Mouse (Mus musculus): ENCODE measurements around the gene Rhobtb1. TPM values are rescaled to one million over a fixed set of nuclear protein-coding genes. Genes with fewer than 3 reads are reported as not detected.

Rhobtb1 gene
- polyA plus RNA-seq, 1 experiment from 2014 or later: 19.3 TPM

- 89% methylated on average over 12 of the region's 12 CpGs for WGBS
Observed at GRCm38 (mm10) chr10:69275811-69276775, 124.9 kb downstream of the Rhobtb1 start.

GRCm38 (mm10) chr10:69276920-69277435 is 125.7 kb downstream of the Rhobtb1 start:
- H3K4me1 ChIP-seq: 0 out of 2 replicates have a peak, but pooled peaks cover 6% of the 10 kb centered on the region
- DNase-seq (ENCODE audit: low spot score): no peak
- no peak overlapping the region for H3K27ac ChIP-seq (replicated peaks)
- H3K36me3 ChIP-seq (replicated peaks): peaks cover 60% of the 10 kb centered on the region
- no peaks in the 10 kb centered on the region for H3K27me3 ChIP-seq (replicated peaks; ENCODE audit: low read depth, poor library complexity, severe bottlenecking)
- no peaks in the 10 kb centered on the region for H3K9me3 ChIP-seq
- no peak overlapping the region for H3K4me3 ChIP-seq
- 89% methylated on average over 9 of the region's 9 CpGs for WGBS

More at GRCm38 (mm10) chr10:69275811-69276775, 124.9 kb downstream of the Rhobtb1 start:
- H3K27me3 ChIP-seq (replicated peaks; ENCODE audit: low read depth, poor library complexity, severe bottlenecking): no peaks in the 10 kb centered on the region
- H3K36me3 ChIP-seq (replicated peaks): peaks cover 64% of the 10 kb centered on the region
- no peak for DNase-seq (ENCODE audit: low spot score)
- 0 out of 2 replicates have a peak, but pooled peaks cover 6% of the 10 kb centered on the region for H3K4me1 ChIP-seq
- H3K27ac ChIP-seq (replicated peaks): no peak overlapping the region
- no peak overlapping the region for H3K4me3 ChIP-seq
- no peaks in the 10 kb centered on the region for H3K9me3 ChIP-seq

GRCm38 (mm10) chr10:69278764-69279606 is 127.8 kb downstream of the Rhobtb1 start:
- no peak overlapping the region for H3K27ac ChIP-seq (replicated peaks)
- H3K9me3 ChIP-seq: no peaks in the 10 kb centered on the region
- no peaks in the 10 kb centered on the region for H3K27me3 ChIP-seq (replicated peaks; ENCODE audit: low read depth, poor library complexity, severe bottlenecking)
- no peak for DNase-seq (ENCODE audit: low spot score)
- H3K4me1 ChIP-seq: 0 out of 2 replicates have a peak, but pooled peaks cover 5% of the 10 kb centered on the region
- no peak overlapping the region for H3K4me3 ChIP-seq
- H3K36me3 ChIP-seq (replicated peaks): peaks cover 61% of the 10 kb centered on the region
- WGBS: 90% methylated on average over 18 of the region's 18 CpGs

GRCm38 (mm10) chr10:69279607-69279978 is 128.4 kb downstream of the Rhobtb1 start:
- Histone ChIP-seq H3K27ac (replicated peaks) (no peak overlapping the region), H3K4me3 (no peak overlapping the region), H3K4me1 (no peaks in the 10 kb centered on the region), H3K27me3 (replicated peaks; ENCODE audit: low read depth, poor library complexity, severe bottlenecking) (no peaks in the 10 kb centered on the region), H3K9me3 (no peaks in the 10 kb centered on the region), H3K36me3 (replicated peaks) (peaks cover 62% of the 10 kb centered on the region)
- WGBS: 85% methylated on average over 7 of the region's 7 CpGs
- no peak for DNase-seq (ENCODE audit: low spot score)

- H3K27ac ChIP-seq (replicated peaks): no peak overlapping the region
- 93% methylated on average over 3 of the region's 3 CpGs for WGBS
- H3K4me1 ChIP-seq: no peaks in the 10 kb centered on the region
- no peak overlapping the region for H3K4me3 ChIP-seq
- no peak for DNase-seq (ENCODE audit: low spot score)
- peaks cover 78% of the 10 kb centered on the region for H3K36me3 ChIP-seq (replicated peaks)
- no peaks in the 10 kb centered on the region for H3K27me3 ChIP-seq (replicated peaks; ENCODE audit: low read depth, poor library complexity, severe bottlenecking)
- H3K9me3 ChIP-seq: no peaks in the 10 kb centered on the region
Observed at GRCm38 (mm10) chr10:69286939-69287338, 135.7 kb downstream of the Rhobtb1 start.

- no peaks in the 10 kb centered on the region for H3K9me3 ChIP-seq
- no peak overlapping the region for H3K4me3 ChIP-seq
- no peak overlapping the region for H3K27ac ChIP-seq (replicated peaks)
- H3K27me3 ChIP-seq (replicated peaks; ENCODE audit: low read depth, poor library complexity, severe bottlenecking): no peaks in the 10 kb centered on the region
- peaks cover 68% of the 10 kb centered on the region for H3K36me3 ChIP-seq (replicated peaks)
- WGBS: 77% methylated on average over 4 of the region's 4 CpGs
- DNase-seq (ENCODE audit: low spot score): no peak
- no peaks in the 10 kb centered on the region for H3K4me1 ChIP-seq
Observed at GRCm38 (mm10) chr10:69288086-69288485, 136.9 kb downstream of the Rhobtb1 start.

- Histone ChIP-seq H3K4me3 (no peak overlapping the region), H3K9me3 (no peaks in the 10 kb centered on the region), H3K4me1 (no peaks in the 10 kb centered on the region), H3K27ac (replicated peaks) (no peak overlapping the region), H3K27me3 (replicated peaks; ENCODE audit: low read depth, poor library complexity, severe bottlenecking) (no peaks in the 10 kb centered on the region), H3K36me3 (replicated peaks) (peaks cover 63% of the 10 kb centered on the region)
- no peak for DNase-seq (ENCODE audit: low spot score)
- WGBS: 91% methylated on average over 6 of the region's 6 CpGs
Observed at GRCm38 (mm10) chr10:69288720-69289119, 137.5 kb downstream of the Rhobtb1 start.

- Histone ChIP-seq H3K4me1 (0 out of 2 replicates have a peak, but pooled peaks cover under 1% of the 10 kb centered on the region), H3K27me3 (replicated peaks; ENCODE audit: low read depth, poor library complexity, severe bottlenecking) (no peaks in the 10 kb centered on the region), H3K27ac (replicated peaks) (no peak overlapping the region), H3K9me3 (no peaks in the 10 kb centered on the region), H3K36me3 (replicated peaks) (peaks cover 45% of the 10 kb centered on the region), H3K4me3 (no peak overlapping the region)
- WGBS: 91% methylated on average over 8 of the region's 8 CpGs
- no peak for DNase-seq (ENCODE audit: low spot score)
Observed at GRCm38 (mm10) chr10:69290736-69291135, 139.5 kb downstream of the Rhobtb1 start.

- H3K27ac ChIP-seq (replicated peaks): no peak overlapping the region
- H3K27me3 ChIP-seq (replicated peaks; ENCODE audit: low read depth, poor library complexity, severe bottlenecking): no peaks in the 10 kb centered on the region
- no peak overlapping the region for H3K4me3 ChIP-seq
- 84% methylated on average over 9 of the region's 9 CpGs for WGBS
- H3K4me1 ChIP-seq: peaks cover 7% of the 10 kb centered on the region; the same call in 1 of the 2 replicates
- peaks cover under 1% of the 10 kb centered on the region; the same call in 1 of the 2 replicates for H3K36me3 ChIP-seq (replicated peaks)
- DNase-seq (ENCODE audit: low spot score): no peak
- no peaks in the 10 kb centered on the region for H3K9me3 ChIP-seq
Observed at GRCm38 (mm10) chr10:69295919-69296318, 144.7 kb downstream of the Rhobtb1 start.

GRCm38 (mm10) chr10:69299985-69300384 is 148.8 kb downstream of the Rhobtb1 start:
- Histone ChIP-seq H3K4me3 (no peak overlapping the region), H3K27ac (replicated peaks) (no peak overlapping the region), H3K36me3 (replicated peaks) (no peaks in the 10 kb centered on the region), H3K27me3 (replicated peaks; ENCODE audit: low read depth, poor library complexity, severe bottlenecking) (no peaks in the 10 kb centered on the region), H3K9me3 (no peaks in the 10 kb centered on the region), H3K4me1 (peaks cover 11% of the 10 kb centered on the region)
- DNase-seq (ENCODE audit: low spot score): no peak
- 90% methylated on average over 7 of the region's 7 CpGs for WGBS

- H3K36me3 ChIP-seq (replicated peaks): no peaks in the 10 kb centered on the region
- no peak for DNase-seq (ENCODE audit: low spot score)
- H3K4me1 ChIP-seq: peaks cover 12% of the 10 kb centered on the region
- H3K27ac ChIP-seq (replicated peaks): no peak overlapping the region
- H3K9me3 ChIP-seq: no peaks in the 10 kb centered on the region
- 89% methylated on average over 3 of the region's 3 CpGs for WGBS
- H3K27me3 ChIP-seq (replicated peaks; ENCODE audit: low read depth, poor library complexity, severe bottlenecking): no peaks in the 10 kb centered on the region
- H3K4me3 ChIP-seq: no peak overlapping the region
Observed at GRCm38 (mm10) chr10:69302667-69303066, 151.4 kb downstream of the Rhobtb1 start.

GRCm38 (mm10) chr10:69304819-69305218 is 153.6 kb downstream of the Rhobtb1 start:
- Histone ChIP-seq H3K36me3 (replicated peaks) (no peaks in the 10 kb centered on the region), H3K9me3 (no peaks in the 10 kb centered on the region), H3K4me3 (no peak overlapping the region), H3K4me1 (peaks cover 12% of the 10 kb centered on the region), H3K27ac (replicated peaks) (no peak overlapping the region), H3K27me3 (replicated peaks; ENCODE audit: low read depth, poor library complexity, severe bottlenecking) (no peaks in the 10 kb centered on the region)
- WGBS: 90% methylated on average over 3 of the region's 3 CpGs
- no peak for DNase-seq (ENCODE audit: low spot score)

Data from embryonic facial prominence, embryonic 10.5 days (tissue).